Mouse (Mus musculus) lung, embryonic 14.5 days (tissue): ENCODE results near the gene Tle1. TPM values are rescaled to one million over a fixed set of nuclear protein-coding genes. Genes with fewer than 3 reads are reported as not detected.
A peak's percentile ranks its signal among the peaks of the same experiment; 100 is the strongest.

Source experiments
- ATAC-seq: fragments of 200-750 bp; cut with Nextera tagmentation; 2 replicates; pipeline ENCODE4 v1.8.0; 2017; ENCODE audit warnings: mild to moderate bottlenecking, moderate TSS enrichment, moderate library complexity; ENCODE audit not compliant: insufficient read depth
- DNase-seq: peaks from one replicate; pipeline ENCODE4 v3.0.0-alpha.2; 2015
- H3K27ac ChIP-seq: fragments of 300-500 bp; sonication (generic); 2 replicates; pipeline ENCODE4 v1.5.1; 2014; ENCODE audit warnings: low read depth, mild to moderate bottlenecking, moderate library complexity
- H3K27me3 ChIP-seq: fragments of 300-500 bp; sonication (generic); 2 replicates; pipeline ENCODE4 v1.6.1; 2014; ENCODE audit warnings: low read length, control low read depth; ENCODE audit not compliant: insufficient read depth
- H3K36me3 ChIP-seq: fragments of 300-500 bp; sonication (generic); 2 replicates; pipeline ENCODE4 v1.6.1; 2014; ENCODE audit warnings: control low read depth; ENCODE audit not compliant: insufficient read depth
- H3K4me1 ChIP-seq: fragments of 300-500 bp; sonication (generic); 2 replicates; pipeline ENCODE4 v1.6.1; 2014; ENCODE audit warnings: antibody characterized with exemption, control low read depth; ENCODE audit not compliant: insufficient read depth
- H3K4me2 ChIP-seq: fragments of 300-500 bp; sonication (generic); 2 replicates; pipeline ENCODE4 v1.6.1; 2014; ENCODE audit warnings: mild to moderate bottlenecking
- H3K4me3 ChIP-seq: fragments of 300-500 bp; sonication (generic); 2 replicates; pipeline ENCODE4 v1.5.1; 2014; ENCODE audit warnings: low read depth, low read length
- H3K9ac ChIP-seq: fragments of 300-500 bp; sonication (generic); 2 replicates; pipeline ENCODE4 v1.6.1; 2014
- H3K9me3 ChIP-seq: fragments of 300-500 bp; sonication (generic); 2 replicates; pipeline ENCODE4 v1.6.1; 2016; ENCODE audit warnings: low read depth, low read length, control low read depth
- CTCF ChIP-seq: IDR thresholded peaks from 2 replicates; pipeline ENCODE4 v1.5.1; 2016; ENCODE audit warnings: antibody characterized with exemption, low read depth
- WGBS: fragments of 180-500 bp; shearing (Covaris S2); extraction: QIAGEN DNeasy Blood & Tissue Kit; methylation state at CpG from one replicate; pipeline ENCODE4 v1.1.7; 2014; 5-methylcytosine and 5-hydroxymethylcytosine counted together
- polyA plus RNA-seq: library from polyadenylated mRNA; unstranded; fragments of >200 nt; fragmentation: Nextera tagmentation; extraction: Ambion mirVana; gene quantifications from 2 replicates; pipeline ENCODE4 v1.2.1, GENCODE M21; 2014

The Tle1 gene
- polyA plus RNA-seq, 1 experiment from 2014 or later, result 25.1 TPM

DNA sequence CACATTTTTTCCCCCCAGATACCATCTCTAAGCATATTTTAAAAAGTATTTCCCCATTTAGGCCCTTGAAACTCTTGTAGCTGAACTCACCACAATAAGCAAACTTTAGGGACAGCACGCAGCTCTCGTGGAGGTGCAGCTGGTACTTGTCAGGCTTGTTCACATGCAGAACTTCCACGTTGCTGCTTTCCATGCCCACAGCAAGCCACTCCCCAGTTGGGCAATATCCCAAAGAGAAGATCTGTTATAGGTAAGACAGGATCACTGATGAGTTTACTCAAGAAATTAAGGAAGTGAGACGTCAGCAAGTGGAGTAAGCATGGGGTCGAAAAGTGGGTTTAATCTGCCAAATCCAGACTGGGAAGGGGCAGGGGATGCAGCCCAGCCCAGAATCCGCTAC, 80.7 kb downstream of the Tle1 start:
- ATAC-seq (no peak), DNase-seq (no peak)
- H3K4me2 ChIP-seq, result no peak overlapping the region
- no peak overlapping the region for H3K9ac ChIP-seq
- no peak overlapping the region for H3K27ac ChIP-seq
- no peaks in the 10 kb centered on the region for H3K4me1 ChIP-seq
- no peak overlapping the region for H3K4me3 ChIP-seq
- H3K27me3 ChIP-seq, result no peaks in the 10 kb centered on the region
- H3K9me3 ChIP-seq, result no peaks in the 10 kb centered on the region
- 83% methylated on average over 6 of the region's 6 CpGs for WGBS
- TF ChIP-seq CTCF, result no peak
- H3K36me3 ChIP-seq, result peaks cover 69% of the 10 kb centered on the region

DNA sequence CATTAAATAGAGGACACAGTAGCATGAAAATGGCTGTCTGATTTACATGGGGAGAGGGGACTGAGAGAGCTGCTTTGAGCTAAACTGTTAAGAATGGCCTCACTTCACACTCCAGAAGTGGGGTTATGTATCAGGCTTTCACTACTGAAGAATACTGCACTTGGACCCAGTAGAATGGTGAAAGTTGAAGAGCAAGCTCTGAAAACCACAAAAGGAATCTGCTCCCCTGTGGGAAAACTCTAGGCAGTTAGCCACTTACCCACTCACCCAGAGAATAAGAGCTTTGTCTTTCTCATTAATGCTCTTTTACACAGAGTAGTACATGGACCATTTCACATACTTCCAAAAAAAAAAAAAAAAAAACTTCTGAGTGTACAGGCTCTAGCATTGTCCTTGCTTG, 95.0 kb downstream of the Tle1 start:
- no peak overlapping the region for H3K4me3 ChIP-seq
- H3K9ac ChIP-seq, result no peak overlapping the region
- H3K4me2 ChIP-seq, result no peak overlapping the region
- 0 out of 2 replicates have a peak, but pooled peaks cover 8% of the 10 kb centered on the region for H3K36me3 ChIP-seq
- ATAC-seq (peak; percentile 58; the same call in 1 of the 2 replicates), DNase-seq (peak; percentile 12)
- H3K27me3 ChIP-seq, result no peaks in the 10 kb centered on the region
- no peaks in the 10 kb centered on the region for H3K4me1 ChIP-seq
- no peak overlapping the region for H3K27ac ChIP-seq
- TF ChIP-seq CTCF, result no peak
- H3K9me3 ChIP-seq, result 0 out of 2 replicates have a peak, but pooled peaks cover 3% of the 10 kb centered on the region

DNA sequence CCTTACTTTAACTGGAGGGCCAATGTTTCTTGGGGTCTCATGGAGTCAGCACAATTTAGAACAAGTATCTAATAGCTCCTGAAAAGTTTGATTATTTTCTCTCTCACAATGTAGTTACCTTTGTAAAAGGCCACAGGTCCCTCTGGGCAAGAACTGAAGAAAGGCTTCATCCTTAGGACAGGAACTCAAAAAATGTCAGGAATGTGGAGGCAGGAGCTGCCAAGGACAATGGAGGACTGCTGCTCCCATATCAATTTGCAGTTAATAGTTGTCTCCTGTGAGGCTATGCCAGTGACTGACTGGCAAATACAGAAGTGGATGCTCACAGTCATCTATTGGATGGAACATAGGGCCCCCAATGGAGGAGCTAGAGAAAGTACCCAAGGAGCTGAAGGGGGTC, 96.5 kb downstream of the Tle1 start:
- Histone ChIP-seq H3K27me3 (no peaks in the 10 kb centered on the region), H3K4me3 (no peak overlapping the region), H3K36me3 (0 out of 2 replicates have a peak, but pooled peaks cover 3% of the 10 kb centered on the region), H3K9me3 (0 out of 2 replicates have a peak, but pooled peaks cover 3% of the 10 kb centered on the region), H3K4me1 (no peaks in the 10 kb centered on the region), H3K4me2 (no peak overlapping the region), H3K27ac (no peak overlapping the region), H3K9ac (no peak overlapping the region)
- no peak for ATAC-seq
- DNase-seq, result no peak
- no peak for TF ChIP-seq CTCF

DNA sequence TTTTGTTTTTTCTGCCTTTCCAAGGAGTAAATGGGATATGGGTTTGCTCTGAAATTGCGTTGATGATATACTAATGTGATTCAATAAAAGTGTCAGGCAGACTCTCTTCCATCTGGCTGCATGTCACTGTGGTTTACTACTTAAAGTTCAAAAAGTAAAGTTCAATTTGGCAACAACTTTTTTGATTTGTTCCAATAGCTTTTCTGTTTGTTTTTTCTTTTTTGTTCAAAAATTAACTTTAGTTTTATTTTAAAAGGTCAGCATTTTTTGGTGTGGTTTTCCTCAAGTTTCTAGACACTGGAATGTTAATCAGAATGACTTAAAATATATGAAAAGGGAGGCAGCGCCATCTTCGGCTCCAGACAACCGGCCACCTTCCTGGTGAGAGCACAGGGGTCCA, 112.9 kb downstream of the Tle1 start:
- Histone ChIP-seq H3K9me3 (no peaks in the 10 kb centered on the region), H3K4me1 (no peaks in the 10 kb centered on the region), H3K4me2 (no peak overlapping the region), H3K27ac (no peak overlapping the region), H3K9ac (no peak overlapping the region), H3K4me3 (no peak overlapping the region), H3K36me3 (no peaks in the 10 kb centered on the region), H3K27me3 (no peaks in the 10 kb centered on the region)
- ATAC-seq, result no peak
- 87% methylated on average over 4 of the region's 4 CpGs for WGBS
- DNase-seq, result no peak
- no peak for TF ChIP-seq CTCF

DNA sequence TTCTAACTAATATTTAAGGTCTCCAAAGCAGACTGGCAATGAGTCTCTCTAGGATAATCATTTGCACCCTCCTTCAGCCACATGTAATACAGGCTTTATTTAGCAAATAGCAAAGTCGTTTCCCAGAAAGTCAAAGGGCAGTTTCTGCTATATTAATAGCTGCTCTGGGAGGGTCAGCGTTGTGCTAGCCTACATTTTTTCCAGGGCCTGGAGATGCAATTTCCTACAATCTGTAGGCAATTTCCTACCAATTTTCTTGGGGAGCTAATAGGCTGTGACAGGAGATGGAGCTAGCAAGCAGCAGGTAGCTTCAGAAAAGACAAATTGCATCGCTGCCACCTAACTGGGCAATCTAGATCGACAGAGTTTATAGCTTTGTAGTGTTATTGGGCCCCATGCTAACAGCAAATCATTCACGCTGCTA, 131.6 kb downstream of the Tle1 start:
- no peaks in the 10 kb centered on the region for H3K36me3 ChIP-seq
- H3K27ac ChIP-seq, result no peak overlapping the region
- H3K4me3 ChIP-seq, result no peak overlapping the region
- H3K9me3 ChIP-seq, result no peaks in the 10 kb centered on the region
- DNase-seq, result no peak
- 44% methylated on average over 5 of the region's 5 CpGs for WGBS
- H3K4me2 ChIP-seq, result no peak overlapping the region
- ATAC-seq, result no peak
- H3K9ac ChIP-seq, result no peak overlapping the region
- TF ChIP-seq CTCF, result no peak
- H3K4me1 ChIP-seq, result no peaks in the 10 kb centered on the region
- H3K27me3 ChIP-seq, result no peaks in the 10 kb centered on the region

DNA sequence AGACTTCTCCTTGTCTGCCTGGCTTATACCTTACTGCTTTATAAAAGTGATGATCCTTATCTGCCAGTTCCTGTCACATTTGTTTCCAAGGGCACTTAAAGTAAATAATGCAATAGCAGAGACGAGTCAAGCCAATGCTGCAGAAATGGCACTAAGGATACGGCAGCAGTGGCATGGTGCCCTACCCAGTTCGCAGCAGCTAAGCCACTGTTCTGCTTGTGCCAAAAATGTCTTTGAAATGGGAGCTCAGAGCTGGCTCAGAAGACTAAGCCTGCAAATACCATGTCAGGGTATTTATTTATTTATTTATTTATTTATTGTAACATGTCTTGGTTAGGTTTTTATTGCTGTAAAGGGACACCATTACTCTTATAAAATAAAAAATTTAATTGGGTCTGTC, 132.8 kb downstream of the Tle1 start:
- H3K4me2 ChIP-seq, result no peak overlapping the region
- DNase-seq (no peak), ATAC-seq (no peak)
- H3K36me3 ChIP-seq, result no peaks in the 10 kb centered on the region
- H3K9ac ChIP-seq, result no peak overlapping the region
- H3K4me3 ChIP-seq, result no peak overlapping the region
- 44% methylated on average over 3 of the region's 3 CpGs for WGBS
- H3K9me3 ChIP-seq, result no peaks in the 10 kb centered on the region
- H3K27me3 ChIP-seq, result no peaks in the 10 kb centered on the region
- H3K27ac ChIP-seq, result no peak overlapping the region
- TF ChIP-seq CTCF, result no peak
- H3K4me1 ChIP-seq, result no peaks in the 10 kb centered on the region
